Mouse (Mus musculus) embryonic facial prominence, embryonic 13.5 days (tissue): ENCODE measurements around the gene Tmem132b. TPM values are rescaled to one million over a fixed set of nuclear protein-coding genes. Genes with fewer than 3 reads are reported as not detected.

Experiments
- ATAC-seq: fragments of 200-750 bp; cut with Nextera tagmentation; 2 replicates; pipeline ENCODE4 v1.8.0; 2017; ENCODE audit warnings: low read depth; ENCODE audit not compliant: insufficient number of reproducible peaks, insufficient read depth, low FRiP score, low TSS enrichment
- H3K27ac ChIP-seq: fragments of 300-500 bp; sonication (generic); 2 replicates; pipeline ENCODE4 v1.5.1; 2015; ENCODE audit warnings: moderate library complexity, mild to moderate bottlenecking, inconsistent platforms
- H3K27me3 ChIP-seq: fragments of 300-500 bp; sonication (generic); 2 replicates; pipeline ENCODE4 v1.6.1; 2015; ENCODE audit warnings: mild to moderate bottlenecking, inconsistent platforms
- H3K36me3 ChIP-seq: fragments of 300-500 bp; sonication (generic); 2 replicates; pipeline ENCODE4 v1.6.1; 2015; ENCODE audit warnings: mild to moderate bottlenecking, inconsistent platforms
- H3K4me1 ChIP-seq: fragments of 300-500 bp; sonication (generic); 2 replicates; pipeline ENCODE4 v1.6.1; 2015; ENCODE audit warnings: inconsistent platforms
- H3K4me2 ChIP-seq: fragments of 300-500 bp; sonication (generic); 2 replicates; pipeline ENCODE4 v1.6.1; 2015; ENCODE audit warnings: moderate library complexity, mild to moderate bottlenecking, inconsistent platforms
- H3K4me3 ChIP-seq: fragments of 300-500 bp; sonication (generic); 2 replicates; pipeline ENCODE4 v1.5.1; 2015; ENCODE audit warnings: mild to moderate bottlenecking, inconsistent platforms
- H3K9ac ChIP-seq: fragments of 300-500 bp; sonication (generic); 2 replicates; pipeline ENCODE4 v1.6.1; 2015; ENCODE audit warnings: mild to moderate bottlenecking, inconsistent platforms
- H3K9me3 ChIP-seq: fragments of 300-500 bp; sonication (generic); 2 replicates; pipeline ENCODE4 v1.6.1; 2016; ENCODE audit warnings: inconsistent platforms
- WGBS: fragments of 180-500 bp; shearing (Covaris S2); methylation state at CpG from one replicate; pipeline ENCODE4 v1.1.7; 2015; ENCODE audit warnings: mixed read lengths; 5-methylcytosine and 5-hydroxymethylcytosine counted together
- polyA plus RNA-seq: library from polyadenylated mRNA; unstranded; fragments of >200 nt; fragmentation: Nextera tagmentation; extraction: Ambion mirVana; gene quantifications from 2 replicates; pipeline ENCODE4 v1.2.1, GENCODE M21; 2015

Tmem132b gene
- polyA plus RNA-seq, 1 experiment from 2014 or later = 0.11 TPM

- H3K4me2 ChIP-seq = no peak overlapping the region
- no peaks in the 10 kb centered on the region for H3K9me3 ChIP-seq
- H3K4me1 ChIP-seq = no peaks in the 10 kb centered on the region
- no peak overlapping the region for H3K4me3 ChIP-seq
- WGBS = 82% methylated on average over 2 of the region's 2 CpGs
- no peaks in the 10 kb centered on the region for H3K27me3 ChIP-seq
- H3K27ac ChIP-seq = no peak overlapping the region
- no peak for ATAC-seq
- H3K9ac ChIP-seq = no peak overlapping the region
- H3K36me3 ChIP-seq = no peaks in the 10 kb centered on the region
These were observed 51.7 kb downstream of the Tmem132b start for GRCm38 (mm10) chr5:125583298-125583697.

- H3K4me1 ChIP-seq = peaks cover 2% of the 10 kb centered on the region; the same call in 1 of the 2 replicates
- no peak for ATAC-seq
- H3K9ac ChIP-seq = no peak overlapping the region
- H3K4me2 ChIP-seq = no peak overlapping the region
- no peak overlapping the region for H3K27ac ChIP-seq
- H3K27me3 ChIP-seq = no peaks in the 10 kb centered on the region
- WGBS = 79% methylated on average over 8 of the region's 8 CpGs
- H3K9me3 ChIP-seq = no peaks in the 10 kb centered on the region
- H3K36me3 ChIP-seq = no peaks in the 10 kb centered on the region
- H3K4me3 ChIP-seq = no peak overlapping the region
These were observed 52.3 kb downstream of the Tmem132b start for GRCm38 (mm10) chr5:125583836-125584235.

GRCm38 (mm10) chr5:125585211-125585610 lies 53.6 kb downstream of the Tmem132b start:
- WGBS = 76% methylated on average over 5 of the region's 5 CpGs
- no peak for ATAC-seq
- H3K27ac ChIP-seq = no peak overlapping the region
- no peak overlapping the region for H3K4me3 ChIP-seq
- peaks cover 14% of the 10 kb centered on the region for H3K4me1 ChIP-seq
- no peak overlapping the region for H3K4me2 ChIP-seq
- no peaks in the 10 kb centered on the region for H3K9me3 ChIP-seq
- peaks cover 6% of the 10 kb centered on the region; the same call in 1 of the 2 replicates for H3K27me3 ChIP-seq
- no peaks in the 10 kb centered on the region for H3K36me3 ChIP-seq
- H3K9ac ChIP-seq = no peak overlapping the region

GRCm38 (mm10) chr5:125588203-125588602 lies 56.6 kb downstream of the Tmem132b start:
- no peak overlapping the region for H3K27ac ChIP-seq
- no peaks in the 10 kb centered on the region for H3K9me3 ChIP-seq
- ATAC-seq = no peak
- no peaks in the 10 kb centered on the region for H3K36me3 ChIP-seq
- peaks cover 8% of the 10 kb centered on the region; the same call in 1 of the 2 replicates for H3K27me3 ChIP-seq
- H3K4me3 ChIP-seq = no peak overlapping the region
- H3K4me2 ChIP-seq = no peak overlapping the region
- H3K9ac ChIP-seq = no peak overlapping the region
- 65% methylated on average over 7 of the region's 7 CpGs for WGBS
- H3K4me1 ChIP-seq = peaks cover 14% of the 10 kb centered on the region

GRCm38 (mm10) chr5:125588876-125589667 lies 57.5 kb downstream of the Tmem132b start:
- peaks cover 8% of the 10 kb centered on the region; the same call in 1 of the 2 replicates for H3K27me3 ChIP-seq
- no peak for ATAC-seq
- H3K4me3 ChIP-seq = peak overlapping the region; percentile 40
- H3K9me3 ChIP-seq = no peaks in the 10 kb centered on the region
- H3K4me1 ChIP-seq = peaks cover 14% of the 10 kb centered on the region
- WGBS = 3% methylated on average over 18 of the region's 18 CpGs
- peak overlapping the region; percentile 64 for H3K4me2 ChIP-seq
- peak overlapping the region; percentile 62 for H3K9ac ChIP-seq
- no peaks in the 10 kb centered on the region for H3K36me3 ChIP-seq
- H3K27ac ChIP-seq = no peak overlapping the region

GRCm38 (mm10) chr5:125598056-125598455 lies 66.5 kb downstream of the Tmem132b start:
- H3K4me1 ChIP-seq = no peaks in the 10 kb centered on the region
- no peak overlapping the region for H3K27ac ChIP-seq
- no peaks in the 10 kb centered on the region for H3K27me3 ChIP-seq
- no peak overlapping the region for H3K4me2 ChIP-seq
- WGBS = 84% methylated on average over 10 of the region's 10 CpGs
- no peak for ATAC-seq
- no peak overlapping the region for H3K9ac ChIP-seq
- H3K4me3 ChIP-seq = no peak overlapping the region
- H3K36me3 ChIP-seq = no peaks in the 10 kb centered on the region
- H3K9me3 ChIP-seq = no peaks in the 10 kb centered on the region

GRCm38 (mm10) chr5:125607146-125607545 lies 75.6 kb downstream of the Tmem132b start:
- H3K9me3 ChIP-seq = no peaks in the 10 kb centered on the region
- 70% methylated on average over 12 of the region's 12 CpGs for WGBS
- H3K27ac ChIP-seq = no peak overlapping the region
- H3K9ac ChIP-seq = no peak overlapping the region
- H3K4me1 ChIP-seq = no peaks in the 10 kb centered on the region
- H3K27me3 ChIP-seq = peaks cover 12% of the 10 kb centered on the region
- no peak for ATAC-seq
- H3K4me2 ChIP-seq = no peak overlapping the region
- H3K36me3 ChIP-seq = no peaks in the 10 kb centered on the region
- no peak overlapping the region for H3K4me3 ChIP-seq

GRCm38 (mm10) chr5:125609968-125610367 lies 78.4 kb downstream of the Tmem132b start:
- no peaks in the 10 kb centered on the region for H3K9me3 ChIP-seq
- no peak overlapping the region for H3K9ac ChIP-seq
- no peak overlapping the region for H3K4me3 ChIP-seq
- no peak for ATAC-seq
- H3K4me2 ChIP-seq = no peak overlapping the region
- no peaks in the 10 kb centered on the region for H3K36me3 ChIP-seq
- 69% methylated on average over 1 of the region's 1 CpGs for WGBS
- no peak overlapping the region for H3K27ac ChIP-seq
- peaks cover 12% of the 10 kb centered on the region for H3K27me3 ChIP-seq
- no peaks in the 10 kb centered on the region for H3K4me1 ChIP-seq

- 82% methylated on average over 7 of the region's 7 CpGs for WGBS
- H3K36me3 ChIP-seq = no peaks in the 10 kb centered on the region
- no peak overlapping the region for H3K4me3 ChIP-seq
- no peak overlapping the region for H3K4me2 ChIP-seq
- no peaks in the 10 kb centered on the region for H3K4me1 ChIP-seq
- H3K9ac ChIP-seq = no peak overlapping the region
- no peak for ATAC-seq
- H3K27me3 ChIP-seq = peaks cover 1% of the 10 kb centered on the region
- no peak overlapping the region for H3K27ac ChIP-seq
- peaks cover 10% of the 10 kb centered on the region for H3K9me3 ChIP-seq
These were observed 80.9 kb downstream of the Tmem132b start for GRCm38 (mm10) chr5:125612460-125612859.

- Histone ChIP-seq H3K27ac (no peak overlapping the region), H3K4me1 (no peaks in the 10 kb centered on the region), H3K9ac (no peak overlapping the region), H3K4me2 (no peak overlapping the region), H3K27me3 (no peaks in the 10 kb centered on the region; the same call in 1 of the 2 replicates), H3K9me3 (peaks cover 10% of the 10 kb centered on the region), H3K4me3 (no peak overlapping the region), H3K36me3 (no peaks in the 10 kb centered on the region)
- ATAC-seq = no peak
- 77% methylated on average over 5 of the region's 5 CpGs for WGBS
These were observed 81.6 kb downstream of the Tmem132b start for GRCm38 (mm10) chr5:125613136-125613535.

GRCm38 (mm10) chr5:125614348-125614747 lies 82.8 kb downstream of the Tmem132b start:
- WGBS = 53% methylated on average over 2 of the region's 2 CpGs
- H3K4me2 ChIP-seq = no peak overlapping the region
- no peak for ATAC-seq
- H3K9me3 ChIP-seq = peaks cover 10% of the 10 kb centered on the region
- no peak overlapping the region for H3K9ac ChIP-seq
- H3K4me3 ChIP-seq = no peak overlapping the region
- H3K36me3 ChIP-seq = no peaks in the 10 kb centered on the region
- H3K27me3 ChIP-seq = no peaks in the 10 kb centered on the region
- no peak overlapping the region for H3K27ac ChIP-seq
- H3K4me1 ChIP-seq = no peaks in the 10 kb centered on the region

- no peak overlapping the region for H3K4me3 ChIP-seq
- H3K27ac ChIP-seq = no peak overlapping the region
- H3K27me3 ChIP-seq = no peaks in the 10 kb centered on the region
- WGBS = 95% methylated on average over 1 of the region's 1 CpGs
- H3K9me3 ChIP-seq = peaks cover 10% of the 10 kb centered on the region
- H3K9ac ChIP-seq = no peak overlapping the region
- no peak for ATAC-seq
- no peaks in the 10 kb centered on the region for H3K36me3 ChIP-seq
- H3K4me2 ChIP-seq = no peak overlapping the region
- H3K4me1 ChIP-seq = no peaks in the 10 kb centered on the region
These were observed 85.5 kb downstream of the Tmem132b start for GRCm38 (mm10) chr5:125617050-125617449.
